Mouse (Mus musculus) ovary, postnatal 14 days (tissue): ENCODE data around the gene Serpina3a.

Experiments
- DNase-seq: peaks from one replicate; pipeline ENCODE4 v3.0.0; 2022; ENCODE audit warnings: low spot score

The Serpina3a gene

DNA sequence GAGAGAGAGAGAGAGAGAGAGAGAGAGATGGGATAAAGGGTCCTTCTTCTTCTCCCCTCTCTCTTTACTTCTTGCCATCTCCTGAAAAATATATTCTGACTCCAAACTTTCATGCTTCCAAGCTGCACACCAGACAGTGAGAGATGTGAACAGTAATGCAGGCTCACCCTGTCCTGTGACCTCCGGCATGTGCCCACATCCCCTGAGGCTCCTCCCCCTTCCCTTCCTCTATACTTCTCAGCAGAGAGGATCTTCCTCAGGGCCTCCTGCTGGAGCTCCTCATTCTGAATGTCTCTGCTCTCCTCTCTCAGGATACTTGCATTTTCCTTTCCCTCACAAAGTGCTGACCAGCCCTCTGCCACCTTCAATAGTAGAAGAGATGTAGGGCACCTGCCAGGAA lies 29.9 kb downstream of the Serpina3a start:
- no peak for DNase-seq

DNA sequence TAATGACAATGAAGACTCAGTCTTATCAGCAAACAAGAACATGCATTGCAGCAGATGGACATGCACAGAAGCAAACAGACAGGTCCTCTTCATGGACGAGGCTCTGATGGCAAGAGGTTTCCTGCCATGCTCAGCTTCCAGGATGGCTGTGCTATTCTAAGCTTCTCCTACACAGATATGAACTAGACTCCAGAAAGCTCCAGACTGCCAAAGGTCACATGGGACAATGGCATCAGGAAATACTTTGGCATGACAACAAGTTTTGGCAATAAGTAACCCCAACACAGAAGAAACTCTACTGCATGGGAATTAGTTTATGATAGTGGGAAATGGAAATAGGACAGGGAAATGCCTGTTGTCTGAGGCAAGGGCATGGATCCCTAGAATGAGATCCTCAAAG lies 30.8 kb downstream of the Serpina3a start:
- no peak for DNase-seq

DNA sequence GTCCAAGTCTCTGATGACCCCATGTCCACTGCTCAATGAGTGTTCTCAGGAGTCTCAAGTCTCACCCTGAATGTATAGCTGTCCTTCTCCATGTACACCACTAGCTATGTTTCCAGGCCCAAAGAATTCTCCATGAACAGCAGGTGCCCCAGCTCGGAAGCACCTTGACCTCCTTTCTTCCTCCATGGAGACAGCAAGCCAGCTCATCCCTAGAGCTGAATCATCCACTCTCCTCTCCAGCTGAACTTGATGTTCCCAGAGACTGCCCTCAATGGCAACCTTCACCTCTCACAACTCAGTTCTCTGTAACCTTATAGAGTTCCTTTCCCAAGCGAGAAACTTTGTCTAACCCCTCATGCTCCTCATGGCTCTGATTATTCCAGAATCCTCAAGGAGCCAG lies 33.0 kb downstream of the Serpina3a start:
- no peak for DNase-seq

DNA sequence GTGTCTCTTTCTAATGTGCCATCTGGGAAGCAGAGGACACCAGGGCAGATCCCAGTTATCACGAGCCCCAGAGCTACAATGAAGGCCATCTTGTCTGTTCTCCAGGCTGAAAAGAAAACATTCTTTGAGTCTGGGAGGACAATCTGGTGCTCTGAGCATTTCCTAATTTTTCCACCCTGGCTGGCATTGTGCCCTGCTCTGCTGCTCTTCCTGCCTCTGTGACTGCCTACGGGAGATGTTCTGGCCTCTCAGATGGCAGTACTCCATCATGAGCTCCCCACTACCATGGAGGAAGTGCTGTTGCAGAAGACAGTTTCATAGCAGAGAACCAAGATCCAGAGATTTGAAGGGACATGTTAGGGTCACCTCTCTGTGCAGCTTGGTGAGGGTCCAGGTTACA lies 39.5 kb downstream of the Serpina3a start:
- no peak for DNase-seq

DNA sequence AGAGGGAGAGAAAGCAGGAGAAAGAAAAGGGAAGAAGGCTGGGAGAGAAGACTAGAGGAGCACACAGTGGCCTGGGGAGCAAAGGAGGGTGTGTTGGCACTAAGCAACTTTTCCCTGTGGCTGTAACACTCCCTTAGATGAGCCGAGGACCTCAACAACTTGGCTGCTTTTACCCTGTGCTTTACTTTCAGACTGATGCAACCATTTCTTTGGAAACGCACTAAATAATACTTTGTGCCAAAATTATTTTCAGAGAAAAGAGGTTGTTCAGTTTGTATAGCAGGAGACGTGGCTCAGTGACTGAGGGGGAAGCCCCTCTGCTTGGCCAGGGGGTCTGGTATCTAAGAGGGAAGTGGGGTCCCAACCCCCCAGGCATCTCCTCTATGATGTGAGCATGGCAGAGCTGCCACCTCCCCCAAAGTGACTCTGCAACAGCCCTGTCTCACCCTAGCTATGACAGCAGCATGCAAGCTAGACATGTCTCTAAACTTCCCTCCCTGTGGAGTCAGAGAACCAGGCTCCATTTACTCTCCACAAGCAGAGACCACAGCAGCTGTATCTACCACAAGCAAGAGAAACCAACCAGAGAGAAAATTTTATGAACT lies 40.6 kb downstream of the Serpina3a start:
- DNase-seq, result no peak

DNA sequence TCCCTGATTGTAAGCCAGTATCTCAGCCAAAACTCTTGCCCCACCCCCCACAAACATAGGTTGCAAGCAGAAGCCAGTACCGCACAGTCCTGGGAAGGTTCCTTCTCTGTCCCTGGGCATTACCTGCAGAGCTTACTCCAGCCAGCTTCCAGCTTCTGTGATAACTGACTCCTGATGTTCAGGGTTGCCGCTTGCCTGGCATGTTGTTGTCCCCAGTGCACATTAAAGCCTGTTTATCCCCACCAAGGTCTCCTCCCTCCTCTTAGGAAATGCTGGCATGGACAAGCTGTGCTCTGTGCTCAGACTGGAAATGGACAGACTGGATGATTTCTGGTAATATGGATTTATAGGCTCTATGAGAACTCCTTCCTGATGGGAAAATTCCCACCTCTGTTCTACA lies 41.1 kb downstream of the Serpina3a start, which contains the start of gene Serpina3c:
Gene Serpina3c (minus strand): TSS at position 215 of the 400 bp plus-strand sequence.
- DNase-seq, result no peak
